Mouse (Mus musculus): ENCODE data around the gene Olfr55. TPM values are rescaled to one million over a fixed set of nuclear protein-coding genes. Genes with fewer than 3 reads are reported as not detected.
"Not testable (repeated sequence)": the region's sequence is repeated elsewhere in the genome, so short reads cannot be mapped to it uniquely, and the experiment has no call there.

Gene Olfr55
- not detected in 2 replicates for total RNA-seq (2012; rRNA removed)

DNA sequence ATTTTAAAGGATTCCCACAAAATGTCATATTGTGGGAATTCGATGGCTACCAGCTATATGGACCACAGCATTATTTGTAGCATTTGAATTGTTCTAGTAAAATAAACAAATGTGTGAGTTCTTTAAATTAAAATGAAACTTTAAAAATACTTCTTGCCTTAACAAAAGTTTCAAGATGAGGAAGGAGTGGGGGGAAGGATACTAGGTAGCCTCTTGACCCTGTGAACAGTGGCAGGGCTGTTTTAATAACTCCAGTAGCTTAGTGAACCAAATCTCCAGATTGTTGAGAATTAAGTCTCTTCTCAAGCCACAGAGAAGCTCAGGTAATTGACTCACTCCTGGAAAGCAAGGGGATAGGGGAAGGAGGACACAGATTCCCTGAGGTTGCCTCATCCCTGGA is at the start of gene Olfr55:
Gene Olfr55, plus strand, starts transcription at position 301 of the 400 bp plus-strand sequence.
- H3K27ac ChIP-seq (ENCODE audit: insufficient read depth, low read depth, low read length, poor library complexity, severe bottlenecking); H3K4me3 ChIP-seq (ENCODE audit: insufficient read depth in 1 of 2, low read depth in 1 of 2, low read length in 2 of 2, poor library complexity in 1 of 2, severe bottlenecking in 1 of 2); DNase-seq (ENCODE audit: low read depth, low spot score); H3K9ac ChIP-seq (ENCODE audit: insufficient read depth, low read depth, low read length, poor library complexity, severe bottlenecking); H3K4me1 ChIP-seq (ENCODE audit: control insufficient read depth in 2 of 2, insufficient read depth in 2 of 2, low read length in 2 of 2, poor library complexity in 1 of 2); in situ Hi-C loops (cut with MboI; ENCODE audit: low sequenced_read_pairs in 2 of 2, unreplicated experiment in 2 of 2); H3K36me3 ChIP-seq (ENCODE audit: control insufficient read depth, insufficient read depth, low read length, poor library complexity, severe bottlenecking); H3K9me3 ChIP-seq (ENCODE audit: control insufficient read depth, insufficient read depth, low read depth, low read length): not testable (repeated sequence)

GRCm38 (mm10) chr17:33124546-33124945 is 43.7 kb upstream of the Olfr55 start:
- in situ Hi-C loops (cut with MboI; ENCODE audit: low sequenced_read_pairs in 2 of 2, unreplicated experiment in 2 of 2), result no loop called here

GRCm38 (mm10) chr17:33126257-33126656 is 42.0 kb upstream of the Olfr55 start:
- Histone ChIP-seq H3K9ac (ENCODE audit: insufficient read depth, low read depth, low read length, poor library complexity, severe bottlenecking) (no peak overlapping the region), H3K36me3 (ENCODE audit: control insufficient read depth, insufficient read depth, low read length, poor library complexity, severe bottlenecking) (no peaks in the 10 kb centered on the region), H3K27ac (ENCODE audit: insufficient read depth, low read depth, low read length, poor library complexity, severe bottlenecking) (no peak overlapping the region), H3K4me1 (ENCODE audit: control insufficient read depth in 2 of 2, insufficient read depth in 2 of 2, low read length in 2 of 2, poor library complexity in 1 of 2) (no peaks in the 10 kb centered on the region), H3K4me3 (ENCODE audit: insufficient read depth in 1 of 2, low read depth in 1 of 2, low read length in 2 of 2, poor library complexity in 1 of 2, severe bottlenecking in 1 of 2) (no peak overlapping the region), H3K9me3 (ENCODE audit: control insufficient read depth, insufficient read depth, low read depth, low read length) (no peaks in the 10 kb centered on the region)
- in situ Hi-C loops (cut with MboI; ENCODE audit: low sequenced_read_pairs in 2 of 2, unreplicated experiment in 2 of 2), result no loop called here
- TF ChIP-seq ZC3H11A (IDR thresholded peaks at IDR 0.05; ENCODE audit: borderline replicate concordance, low read depth, low read length) (no peak), MAFK (IDR thresholded peaks at IDR 0.05; ENCODE audit: insufficient read depth, low read depth, low read length) (no peak), CHD2 (IDR thresholded peaks at IDR 0.05; ENCODE audit: low read depth, low read length) (no peak), HCFC1 (IDR thresholded peaks at IDR 0.05; ENCODE audit: borderline replicate concordance, insufficient read depth, low read length) (no peak), ZNF384 (IDR thresholded peaks at IDR 0.05; ENCODE audit: low read depth, low read length) (no peak)
- DNase-seq (ENCODE audit: low read depth, low spot score), result no peak

More at GRCm38 (mm10) chr17:33124546-33124945, 43.7 kb upstream of the Olfr55 start:
- H3K9me3 ChIP-seq (ENCODE audit: control insufficient read depth, insufficient read depth, low read depth, low read length), result no peaks in the 10 kb centered on the region
- H3K36me3 ChIP-seq (ENCODE audit: control insufficient read depth, insufficient read depth, low read length, poor library complexity, severe bottlenecking), result no peaks in the 10 kb centered on the region
- no peak for DNase-seq (ENCODE audit: low read depth, low spot score)
- no peak overlapping the region for H3K4me3 ChIP-seq (ENCODE audit: insufficient read depth in 1 of 2, low read depth in 1 of 2, low read length in 2 of 2, poor library complexity in 1 of 2, severe bottlenecking in 1 of 2)
- no peak overlapping the region for H3K27ac ChIP-seq (ENCODE audit: insufficient read depth, low read depth, low read length, poor library complexity, severe bottlenecking)
- TF ChIP-seq ZC3H11A (IDR thresholded peaks at IDR 0.05; ENCODE audit: borderline replicate concordance, low read depth, low read length) (no peak), HCFC1 (IDR thresholded peaks at IDR 0.05; ENCODE audit: borderline replicate concordance, insufficient read depth, low read length) (no peak), CHD2 (IDR thresholded peaks at IDR 0.05; ENCODE audit: low read depth, low read length) (no peak), MAFK (IDR thresholded peaks at IDR 0.05; ENCODE audit: insufficient read depth, low read depth, low read length) (no peak), ZNF384 (IDR thresholded peaks at IDR 0.05; ENCODE audit: low read depth, low read length) (no peak)
- H3K9ac ChIP-seq (ENCODE audit: insufficient read depth, low read depth, low read length, poor library complexity, severe bottlenecking), result no peak overlapping the region
- H3K4me1 ChIP-seq (ENCODE audit: control insufficient read depth in 2 of 2, insufficient read depth in 2 of 2, low read length in 2 of 2, poor library complexity in 1 of 2), result no peaks in the 10 kb centered on the region

DNA sequence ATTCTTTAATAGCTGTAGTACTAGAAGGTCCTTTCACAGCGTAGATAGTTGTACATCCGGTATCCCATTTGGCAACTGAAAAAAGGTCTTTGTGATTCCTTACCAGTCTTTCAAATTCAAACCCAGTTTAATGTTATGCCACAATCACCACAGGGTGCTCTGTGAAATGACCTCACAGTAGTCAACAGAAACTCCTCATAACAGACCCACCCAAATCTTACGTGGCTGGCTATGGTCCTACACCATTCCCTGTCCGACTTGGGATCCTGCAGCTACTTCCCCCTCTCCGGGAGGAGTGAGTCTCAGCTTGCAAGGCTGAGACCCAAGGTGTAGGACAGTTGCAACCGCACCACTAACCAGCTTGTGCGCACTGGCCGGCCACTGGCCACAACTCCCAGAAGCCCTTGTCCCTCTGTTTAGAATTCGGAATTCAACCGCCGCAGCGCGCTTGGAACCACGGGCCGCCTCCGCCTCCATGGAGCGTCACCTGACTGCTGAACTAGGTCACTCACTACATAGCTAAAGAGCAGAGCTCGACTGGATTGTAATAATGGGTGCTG is 28.9 kb upstream of the Olfr55 start, which contains the start of gene Morc2b:
Gene Morc2b, minus strand, starts transcription at position 423 of the 560 bp plus-strand sequence.
- TF ChIP-seq ZC3H11A (IDR thresholded peaks at IDR 0.05; ENCODE audit: borderline replicate concordance, low read depth, low read length) (no peak), HCFC1 (IDR thresholded peaks at IDR 0.05; ENCODE audit: borderline replicate concordance, insufficient read depth, low read length) (no peak), MAFK (IDR thresholded peaks at IDR 0.05; ENCODE audit: insufficient read depth, low read depth, low read length) (no peak), ZNF384 (IDR thresholded peaks at IDR 0.05; ENCODE audit: low read depth, low read length) (no peak), CHD2 (IDR thresholded peaks at IDR 0.05; ENCODE audit: low read depth, low read length) (no peak)
- no peaks in the 10 kb centered on the region for H3K9me3 ChIP-seq (ENCODE audit: control insufficient read depth, insufficient read depth, low read depth, low read length)
- in situ Hi-C loops (cut with MboI; ENCODE audit: low sequenced_read_pairs in 2 of 2, unreplicated experiment in 2 of 2), result no loop called here
- peak within 1 kb of the TSS; percentile 44 to 58 for H3K4me3 ChIP-seq (ENCODE audit: insufficient read depth in 1 of 2, low read depth in 1 of 2, low read length in 2 of 2, poor library complexity in 1 of 2, severe bottlenecking in 1 of 2)
- no peak within 1 kb of the TSS for H3K27ac ChIP-seq (ENCODE audit: insufficient read depth, low read depth, low read length, poor library complexity, severe bottlenecking)
- H3K4me1 ChIP-seq (ENCODE audit: control insufficient read depth in 2 of 2, insufficient read depth in 2 of 2, low read length in 2 of 2, poor library complexity in 1 of 2), result 0 out of 4 replicates have a peak, but pooled peaks cover 0 to 1% of the 10 kb centered on the region in 2 experiments
- peak; percentile 25 for DNase-seq (ENCODE audit: low read depth, low spot score)
- H3K9ac ChIP-seq (ENCODE audit: insufficient read depth, low read depth, low read length, poor library complexity, severe bottlenecking), result peak within 1 kb of the TSS; percentile 37; the same call in 1 of the 2 replicates
- H3K36me3 ChIP-seq (ENCODE audit: control insufficient read depth, insufficient read depth, low read length, poor library complexity, severe bottlenecking), result no peaks in the 10 kb centered on the region

- DNase-seq (ENCODE audit: low read depth, low spot score); H3K9me3 ChIP-seq (ENCODE audit: control insufficient read depth, insufficient read depth, low read depth, low read length); H3K9ac ChIP-seq (ENCODE audit: insufficient read depth, low read depth, low read length, poor library complexity, severe bottlenecking); H3K36me3 ChIP-seq (ENCODE audit: control insufficient read depth, insufficient read depth, low read length, poor library complexity, severe bottlenecking); in situ Hi-C loops (cut with MboI; ENCODE audit: low sequenced_read_pairs in 2 of 2, unreplicated experiment in 2 of 2); H3K27ac ChIP-seq (ENCODE audit: insufficient read depth, low read depth, low read length, poor library complexity, severe bottlenecking); H3K4me1 ChIP-seq (ENCODE audit: control insufficient read depth in 2 of 2, insufficient read depth in 2 of 2, low read length in 2 of 2, poor library complexity in 1 of 2); H3K4me3 ChIP-seq (ENCODE audit: insufficient read depth in 1 of 2, low read depth in 1 of 2, low read length in 2 of 2, poor library complexity in 1 of 2, severe bottlenecking in 1 of 2): not testable (repeated sequence)
Measured at GRCm38 (mm10) chr17:33191002-33191401, 22.8 kb downstream of the Olfr55 start, which contains the start of gene Olfr239. Gene Olfr239, plus strand, starts transcription at chr17:33191302.

Data from ES-E14 (cell line).